Comparison of ENCODE assay signal across 8 mouse cellular contexts in the genomic region with DNA sequence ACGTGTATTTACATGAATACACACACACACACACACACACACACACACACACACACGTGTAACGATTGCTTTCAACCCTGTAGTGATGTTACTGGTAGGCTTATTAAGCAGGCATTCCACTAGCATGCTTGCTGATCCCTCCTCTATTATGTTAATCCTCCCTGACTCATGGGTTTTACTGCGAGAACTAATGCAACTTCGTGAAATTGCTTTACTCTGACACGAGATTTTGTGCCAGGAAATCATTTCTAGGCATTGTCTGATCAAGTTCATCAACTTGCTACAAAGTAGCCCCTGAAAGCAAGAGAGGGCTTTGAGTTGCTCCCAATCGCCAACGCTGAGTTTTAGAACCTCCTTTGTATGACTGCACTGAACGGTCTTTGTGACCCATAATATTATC.
DNase-seq lines count a peak whose midpoint lies in the region; ATAC-seq and TF ChIP-seq lines count a peak whose summit lies in the region.

No protein-coding gene starts in this region.

- H3K4me2 ChIP-seq in hindbrain, embryonic 16.5 days (ENCODE audit: low read length): no peak overlapping the region; the same call in 1 of the 2 replicates
- no peak overlapping the region for H3K4me2 ChIP-seq in forebrain, embryonic 11.5 days (ENCODE audit: low read depth, low read length, severe bottlenecking)
- no peak overlapping the region for H3K4me2 ChIP-seq in hindbrain, postnatal 0 days (ENCODE audit: low read depth, low read length)
- H3K4me2 ChIP-seq in stomach, embryonic 15.5 days: 0 out of 2 replicates have a peak overlapping the region, but pooled peaks have one; percentile 8

- H3K36me3 ChIP-seq in hindbrain, embryonic 10.5 days: no peaks in the 10 kb centered on the region
- H3K36me3 ChIP-seq in hindbrain, embryonic 16.5 days (ENCODE audit: control insufficient read depth, insufficient read depth, low read length): no peaks in the 10 kb centered on the region
- H3K36me3 ChIP-seq in forebrain, embryonic 11.5 days (ENCODE audit: control insufficient read depth, insufficient read depth, low read length): no peaks in the 10 kb centered on the region
- no peaks in the 10 kb centered on the region for H3K36me3 ChIP-seq in hindbrain, postnatal 0 days (ENCODE audit: insufficient read depth, low read length)
- H3K36me3 ChIP-seq in stomach, embryonic 15.5 days: no peaks in the 10 kb centered on the region
- no peaks in the 10 kb centered on the region for H3K36me3 ChIP-seq in kidney, adult 2 months (ENCODE audit: control insufficient read depth, insufficient read depth, low read length)

- H3K9ac ChIP-seq in hindbrain, embryonic 16.5 days (ENCODE audit: low read depth, low read length): no peak overlapping the region
- H3K9ac ChIP-seq in forebrain, embryonic 11.5 days (ENCODE audit: low read length): peak overlapping the region; percentile 43
- no peak overlapping the region for H3K9ac ChIP-seq in hindbrain, postnatal 0 days (replicated peaks; ENCODE audit: low read length)
- no peak overlapping the region for H3K9ac ChIP-seq in stomach, embryonic 15.5 days

- no peaks in the 10 kb centered on the region for H3K9me3 ChIP-seq in hindbrain, embryonic 10.5 days
- no peaks in the 10 kb centered on the region for H3K9me3 ChIP-seq in hindbrain, embryonic 16.5 days (ENCODE audit: control insufficient read depth, low read length)
- H3K9me3 ChIP-seq in forebrain, embryonic 11.5 days (ENCODE audit: control insufficient read depth, low read length): no peaks in the 10 kb centered on the region
- no peaks in the 10 kb centered on the region for H3K9me3 ChIP-seq in hindbrain, postnatal 0 days (ENCODE audit: low read length)
- H3K9me3 ChIP-seq in stomach, embryonic 15.5 days: no peaks in the 10 kb centered on the region

- no peak overlapping the region for H3K4me3 ChIP-seq in hindbrain, embryonic 10.5 days
- H3K4me3 ChIP-seq in hindbrain, embryonic 16.5 days (ENCODE audit: low read length): no peak overlapping the region
- no peak overlapping the region for H3K4me3 ChIP-seq in forebrain, embryonic 11.5 days (ENCODE audit: low read depth, low read length)
- no peak overlapping the region for H3K4me3 ChIP-seq in hindbrain, postnatal 0 days (ENCODE audit: low read length)
- no peak overlapping the region for H3K4me3 ChIP-seq in stomach, embryonic 15.5 days (replicated peaks)
- no peak overlapping the region for H3K4me3 ChIP-seq in kidney, adult 2 months (ENCODE audit: insufficient read depth, low read depth, low read length)

- no peaks in the 10 kb centered on the region for H3K27me3 ChIP-seq in hindbrain, embryonic 10.5 days (ENCODE audit: insufficient read depth, poor library complexity, severe bottlenecking)
- H3K27me3 ChIP-seq in hindbrain, embryonic 16.5 days (replicated peaks; ENCODE audit: control insufficient read depth, insufficient read depth, low read length): no peaks in the 10 kb centered on the region
- H3K27me3 ChIP-seq in forebrain, embryonic 11.5 days (ENCODE audit: control insufficient read depth, insufficient read depth, low read length): no peaks in the 10 kb centered on the region
- no peaks in the 10 kb centered on the region for H3K27me3 ChIP-seq in hindbrain, postnatal 0 days (ENCODE audit: insufficient read depth, low read length)
- no peaks in the 10 kb centered on the region for H3K27me3 ChIP-seq in stomach, embryonic 15.5 days (replicated peaks)
- no peaks in the 10 kb centered on the region for H3K27me3 ChIP-seq in kidney, adult 2 months (replicated peaks; ENCODE audit: control insufficient read depth, insufficient read depth, low read length)

- H3K27ac ChIP-seq in hindbrain, embryonic 10.5 days: peak overlapping the region; percentile 35; the same call in 1 of the 2 replicates
- H3K27ac ChIP-seq in hindbrain, embryonic 16.5 days (ENCODE audit: low read depth, low read length): no peak overlapping the region
- peak overlapping the region; percentile 31; the same call in 1 of the 2 replicates for H3K27ac ChIP-seq in forebrain, embryonic 11.5 days (ENCODE audit: low read depth, low read length)
- H3K27ac ChIP-seq in hindbrain, postnatal 0 days: 0 out of 2 replicates have a peak overlapping the region, but pooled peaks have one; percentile 4
- H3K27ac ChIP-seq in stomach, embryonic 15.5 days: no peak overlapping the region
- no peak overlapping the region for H3K27ac ChIP-seq in kidney, adult 2 months (ENCODE audit: insufficient read depth, low read depth, low read length)

- ATAC-seq in hindbrain, embryonic 16.5 days: no peak
- no peak for ATAC-seq in forebrain, embryonic 11.5 days (replicated peaks; ENCODE audit: low FRiP score)
- ATAC-seq in hindbrain, postnatal 0 days: no peak
- no peak for ATAC-seq in stomach, embryonic 15.5 days (ENCODE audit: insufficient read depth, low FRiP score, low read depth)

- H3K4me1 ChIP-seq in hindbrain, embryonic 10.5 days (replicated peaks): peaks cover 49% of the 10 kb centered on the region
- peaks cover 28% of the 10 kb centered on the region for H3K4me1 ChIP-seq in hindbrain, embryonic 16.5 days (ENCODE audit: control insufficient read depth, insufficient read depth, low read depth, low read length)
- H3K4me1 ChIP-seq in forebrain, embryonic 11.5 days (replicated peaks; ENCODE audit: control insufficient read depth, insufficient read depth, low read length): peaks cover 23% of the 10 kb centered on the region; the same call in 1 of the 2 replicates
- peaks cover 13% of the 10 kb centered on the region; the same call in 1 of the 2 replicates for H3K4me1 ChIP-seq in hindbrain, postnatal 0 days (ENCODE audit: insufficient read depth, low read length)
- peaks cover 9% of the 10 kb centered on the region; the same call in 1 of the 2 replicates for H3K4me1 ChIP-seq in stomach, embryonic 15.5 days
- no peaks in the 10 kb centered on the region for H3K4me1 ChIP-seq in kidney, adult 2 months (ENCODE audit: control insufficient read depth, insufficient read depth, low read length)

- no peak for TF ChIP-seq POLR2A in kidney, adult 2 months (IDR thresholded peaks at IDR 0.05; ENCODE audit: low read depth, low read length)

- WGBS in hindbrain, embryonic 10.5 days: 61% methylated on average over 9 of the region's 9 CpGs
- 24% methylated on average over 9 of the region's 9 CpGs for WGBS in hindbrain, embryonic 16.5 days
- 43% methylated on average over 9 of the region's 9 CpGs for WGBS in forebrain, embryonic 11.5 days
- WGBS in hindbrain, postnatal 0 days: 24% methylated on average over 9 of the region's 9 CpGs
- WGBS in stomach, embryonic 15.5 days: 45% methylated on average over 9 of the region's 9 CpGs
- 61% methylated on average over 9 of the region's 9 CpGs for WGBS in kidney, adult 2 months

- no peak for DNase-seq in hindbrain, embryonic 10.5 days (ENCODE audit: low spot score)
- no peak for DNase-seq in forebrain, embryonic 11.5 days (ENCODE audit: low spot score)
- no peak for DNase-seq in hindbrain, postnatal 0 days (ENCODE audit: low spot score)
- DNase-seq in retina, postnatal 1 day: no peak
- no peak for DNase-seq in kidney, adult 2 months
- DNase-seq in cerebellum, postnatal 4 days (ENCODE audit: low spot score in 2 of 2): no peak

- TF ChIP-seq CTCF in hindbrain, postnatal 0 days (IDR thresholded peaks at IDR 0.05; ENCODE audit: low read depth): no peak
- no peak for TF ChIP-seq CTCF in kidney, adult 2 months (conservative IDR thresholded peaks at IDR 0.05; ENCODE audit: insufficient read depth, insufficient read length, low read depth, low read length)

Comparison
In these comparisons a context has a peak if more than half of its experiments do, and no peak if none do; other contexts are left out.
1. H3K27ac ChIP-seq: peak in hindbrain, embryonic 10.5 days (single experiment), forebrain, embryonic 11.5 days (single experiment) and hindbrain, postnatal 0 days (single experiment); none in hindbrain, embryonic 16.5 days (single experiment), stomach, embryonic 15.5 days (single experiment) and kidney, adult 2 months (single experiment).